Mouse (Mus musculus) adrenal gland, postnatal 10 days (tissue): ENCODE results near the gene Cpped1. TPM values are rescaled to one million over a fixed set of nuclear protein-coding genes. Genes with fewer than 3 reads are reported as not detected.

Source experiments
- DNase-seq: peaks from one replicate; pipeline ENCODE4 v3.0.0; 2021; ENCODE audit warnings: mixed read lengths
- total RNA-seq, 2 experiments: library from RNA; stranded (reverse); gene quantifications; 2 replicates each; pipeline ENCODE4 v1.2.3; 2021

Gene Cpped1
- total RNA-seq, 2 experiments from 2014 or later = 44.8 to 57.1 TPM

- no peak for DNase-seq
Measured at GRCm38 (mm10) chr16:11845309-11845708, 63.9 kb downstream of the Cpped1 start.

- no peak for DNase-seq
Measured at GRCm38 (mm10) chr16:11843441-11843840, 65.8 kb downstream of the Cpped1 start.

GRCm38 (mm10) chr16:11833474-11833873 is 75.8 kb downstream of the Cpped1 start:
- DNase-seq = no peak

- DNase-seq = no peak
Measured at GRCm38 (mm10) chr16:11828816-11829215, 80.4 kb downstream of the Cpped1 start.

- no peak for DNase-seq
Measured at GRCm38 (mm10) chr16:11824833-11825232, 84.4 kb downstream of the Cpped1 start.

GRCm38 (mm10) chr16:11824385-11824784 is 84.9 kb downstream of the Cpped1 start:
- no peak for DNase-seq

GRCm38 (mm10) chr16:11820791-11821190 is 88.5 kb downstream of the Cpped1 start:
- no peak for DNase-seq

GRCm38 (mm10) chr16:11814935-11815650 is 94.2 kb downstream of the Cpped1 start:
- DNase-seq = peak; percentile 68

- peak; percentile 32 for DNase-seq
Measured at GRCm38 (mm10) chr16:11812119-11812518, 97.1 kb downstream of the Cpped1 start.

- no peak for DNase-seq
Measured at GRCm38 (mm10) chr16:11809615-11810014, 99.6 kb downstream of the Cpped1 start.

- peak; percentile 55 for DNase-seq
Measured at GRCm38 (mm10) chr16:11801960-11802539, 107.2 kb downstream of the Cpped1 start.

GRCm38 (mm10) chr16:11795758-11796460 is 113.3 kb downstream of the Cpped1 start:
- DNase-seq = no peak

- DNase-seq = no peak
Measured at GRCm38 (mm10) chr16:11794628-11795027, 114.6 kb downstream of the Cpped1 start.

GRCm38 (mm10) chr16:11793391-11793790 is 115.9 kb downstream of the Cpped1 start:
- DNase-seq = no peak

GRCm38 (mm10) chr16:11790476-11790875 is 118.8 kb downstream of the Cpped1 start:
- DNase-seq = no peak

- no peak for DNase-seq
Measured at GRCm38 (mm10) chr16:11785806-11786205, 123.4 kb downstream of the Cpped1 start.

GRCm38 (mm10) chr16:11784354-11784753 is 124.9 kb downstream of the Cpped1 start:
- no peak for DNase-seq

- no peak for DNase-seq
Measured at GRCm38 (mm10) chr16:11783337-11783736, 125.9 kb downstream of the Cpped1 start.

GRCm38 (mm10) chr16:11782082-11782481 is 127.2 kb downstream of the Cpped1 start:
- DNase-seq = peak; percentile 31

- DNase-seq = no peak
Measured at GRCm38 (mm10) chr16:11778715-11779460, 130.4 kb downstream of the Cpped1 start.

- DNase-seq = peak; percentile 14
Measured at GRCm38 (mm10) chr16:11778191-11778590, 131.1 kb downstream of the Cpped1 start.

- no peak for DNase-seq
Measured at GRCm38 (mm10) chr16:11776528-11776927, 132.7 kb downstream of the Cpped1 start.

GRCm38 (mm10) chr16:11774321-11774720 is 134.9 kb downstream of the Cpped1 start:
- DNase-seq = no peak
